Mouse (Mus musculus) embryonic fibroblast, embryonic 13.5 days (primary cell): Measurements from ENCODE around the gene Uba3.

Experiments
- CTCF ChIP-seq: IDR thresholded peaks from 2 replicates; pipeline ENCODE4 v1.5.1; 2011; ENCODE audit warnings: mild to moderate bottlenecking, control low read depth, low read length, moderate library complexity, borderline replicate concordance; ENCODE audit not compliant: insufficient read depth
- POLR2A ChIP-seq: IDR thresholded peaks from 2 replicates; pipeline ENCODE4 v1.6.1; 2011; ENCODE audit warnings: low read depth, mild to moderate bottlenecking, control low read depth, low read length, moderate library complexity

GRCm38 (mm10) chr6:97150156-97150555 is 55.3 kb downstream of the Uba3 start:
- TF ChIP-seq CTCF, result no peak
- no peak for TF ChIP-seq POLR2A
